Comparison of ENCODE assay signal across 8 mouse cellular contexts in genomic region chr1:125434485-125435001, GRCm38 (mm10). TPM values are rescaled to one million over a fixed set of nuclear protein-coding genes. Genes with fewer than 3 reads are reported as not detected.
A peak's percentile ranks its signal among the peaks of the same experiment; 100 is the strongest.
DNase-seq lines count a peak whose midpoint lies in the region; ATAC-seq and TF ChIP-seq lines count a peak whose summit lies in the region.

No protein-coding gene starts in this region.

- intact Hi-C loops in gastrocnemius, adult 2 months (cut with DNase I), result loop anchor here (1.0 kb wide), 1 partner anchor 126 kb away; the partner anchor contains the start of gene Slc35f5
- intact Hi-C loops in left cerebral cortex, postnatal 14 days (cut with DNase I), result loop anchor here (1.0 to 5.0 kb wide), 2 partner anchors 58 to 126 kb away; partner anchors contain the start of gene Slc35f5

- H3K27ac ChIP-seq in gastrocnemius, adult 2 months, result peak overlapping the region; percentile 98

- DNase-seq in NIH3T3 (ENCODE audit: low read depth), result peak; percentile 85
- peak; percentile 61 for DNase-seq in cerebellum, adult 9-11 months
- DNase-seq in gastrocnemius, adult 2 months, result peak; percentile 57
- DNase-seq in induced T-regulatory cell, adult 2 months (ENCODE audit: low read depth), result peak; percentile 92
- peak; percentile 48 to 49 for DNase-seq in left cerebral cortex, postnatal 14 days (ENCODE audit: low spot score in 2 of 2)
- DNase-seq in right cerebral cortex, postnatal 36 days (ENCODE audit: low spot score in 2 of 2), result peak; percentile 14 to 16
- peak; percentile 51 to 53 for DNase-seq in urinary bladder, postnatal 36 days (ENCODE audit: low spot score in 2 of 2)

- TF ChIP-seq CTCF in gastrocnemius, adult 2 months (IDR thresholded peaks at IDR 0.05), result no peak

- H3K4me3 ChIP-seq in gastrocnemius, adult 2 months, result peak overlapping the region; percentile 95

- ATAC-seq in megakaryocyte progenitor cell, adult 5-6 weeks (replicated peaks; ENCODE audit: poor library complexity), result peak; percentile 29

RNA-seq across cellular contexts. Expression of gene Actr3, which starts 1.0 kb away (rescaled TPM):
- 10 to 100 TPM; 35.6 to 45.1 TPM for total RNA-seq in gastrocnemius, adult 2 months (2021)
- 100 to 1,000 TPM; 224 to 226 TPM for total RNA-seq in left cerebral cortex, postnatal 14 days (2021)
- total RNA-seq in megakaryocyte progenitor cell, adult 5-6 weeks (2015), result 593 and 655 TPM in 2 replicates
- 974 and 976 TPM in 2 replicates for total RNA-seq in megakaryocyte progenitor cell, adult 5-6 weeks (2017)

Comparison
In these comparisons a context has a peak if more than half of its experiments do, and no peak if none do; other contexts are left out.
1. Peak in every context shown above with its lines: DNase-seq, ATAC-seq, H3K4me3 ChIP-seq and H3K27ac ChIP-seq.
2. DNase-seq: peak in every context shown above with its lines; median percentile 92 in induced T-regulatory cell, adult 2 months; 85 in NIH3T3; 61 in cerebellum, adult 9-11 months; 57 in gastrocnemius, adult 2 months; 52 in urinary bladder, postnatal 36 days; 48 in left cerebral cortex, postnatal 14 days; 15 in right cerebral cortex, postnatal 36 days.
3. RNA of gene Actr3, which starts 1.0 kb away (total RNA-seq): 593 to 976 TPM in megakaryocyte progenitor cell, adult 5-6 weeks and 224 to 226 TPM in left cerebral cortex, postnatal 14 days; 35.6 to 45.1 TPM in gastrocnemius, adult 2 months; every median in the first group is over 4 times any median in the second.